Mouse (Mus musculus): Measurements from ENCODE around the gene Cldn10. TPM values are rescaled to one million over a fixed set of nuclear protein-coding genes. Genes with fewer than 3 reads are reported as not detected.

Gene Cldn10
- polyA plus RNA-seq, 1 experiment: 232 TPM

DNA sequence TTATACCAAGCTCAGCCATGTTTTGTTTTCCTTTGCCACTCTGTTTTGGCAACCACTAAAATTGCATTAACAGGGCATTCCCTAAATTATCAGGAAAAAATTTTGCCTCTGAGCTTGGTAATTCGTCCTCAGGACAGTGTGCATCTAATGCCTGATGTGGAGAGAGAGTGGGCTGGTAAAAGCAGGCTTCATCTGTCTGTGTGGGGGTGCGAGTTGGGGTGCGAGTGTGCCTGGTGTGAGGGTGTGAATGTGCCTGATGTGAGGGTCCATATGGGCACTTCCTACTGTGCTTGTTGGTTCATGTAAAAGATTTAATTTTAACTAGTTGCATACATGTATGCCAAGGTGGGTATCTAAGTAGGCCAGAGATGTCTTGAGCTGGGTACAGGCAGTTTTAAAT, 115.7 kb downstream of the Cldn10 start:
- DNase-seq: no peak
- Histone ChIP-seq H3K27me3 (replicated peaks; ENCODE audit: control insufficient read depth, insufficient read depth, low read length) (no peaks in the 10 kb centered on the region), H3K36me3 (ENCODE audit: control insufficient read depth, insufficient read depth, low read length) (no peaks in the 10 kb centered on the region), H3K27ac (ENCODE audit: insufficient read depth, low read depth, low read length) (no peak overlapping the region), H3K4me1 (ENCODE audit: control insufficient read depth, insufficient read depth, low read length) (peaks cover 9% of the 10 kb centered on the region; the same call in 1 of the 2 replicates), H3K4me3 (ENCODE audit: insufficient read depth, low read depth, low read length) (no peak overlapping the region)
- 89% methylated on average over 3 of the region's 3 CpGs for WGBS
- TF ChIP-seq CTCF (conservative IDR thresholded peaks at IDR 0.05; ENCODE audit: insufficient read depth, insufficient read length, low read depth, low read length) (no peak), POLR2A (IDR thresholded peaks at IDR 0.05; ENCODE audit: low read depth, low read length) (no peak)

DNA sequence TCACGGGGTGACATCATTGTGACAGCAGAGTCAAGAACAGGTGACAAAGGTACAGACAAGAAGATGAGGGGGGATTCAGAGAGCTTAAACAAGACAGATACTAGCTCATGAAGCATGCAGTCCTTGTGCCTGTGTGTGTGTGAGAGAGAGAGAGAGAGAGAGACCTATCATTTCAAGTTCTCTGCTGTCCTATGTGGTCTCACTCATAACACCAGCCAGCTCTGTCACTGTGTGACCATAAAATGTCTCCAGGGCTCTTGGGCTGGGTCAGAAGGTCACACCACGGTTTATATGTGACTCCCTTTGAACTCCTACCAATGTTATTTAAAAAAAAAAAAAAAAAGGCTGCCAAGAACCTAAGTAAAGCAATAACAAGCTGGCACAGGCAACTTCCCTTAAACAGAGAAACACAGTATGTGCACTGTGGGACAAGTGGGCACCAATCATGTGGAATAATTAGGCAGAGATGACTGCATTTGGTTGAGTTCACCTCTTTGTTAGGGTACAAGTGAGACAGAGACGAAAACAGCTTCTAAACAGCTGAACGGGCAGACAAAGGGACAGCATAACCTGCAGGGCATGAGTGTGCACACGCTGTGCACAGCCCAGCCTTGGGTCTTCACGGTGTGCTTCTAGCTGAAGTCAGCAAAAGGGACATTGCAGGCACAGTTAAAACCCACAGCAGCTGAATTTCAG, 116.3 kb downstream of the Cldn10 start:
- 41% methylated on average over 6 of the region's 6 CpGs for WGBS
- DNase-seq: peak; percentile 12
- Histone ChIP-seq H3K4me1 (ENCODE audit: control insufficient read depth, insufficient read depth, low read length) (peaks cover 9% of the 10 kb centered on the region; the same call in 1 of the 2 replicates), H3K36me3 (ENCODE audit: control insufficient read depth, insufficient read depth, low read length) (no peaks in the 10 kb centered on the region), H3K27me3 (replicated peaks; ENCODE audit: control insufficient read depth, insufficient read depth, low read length) (no peaks in the 10 kb centered on the region), H3K27ac (ENCODE audit: insufficient read depth, low read depth, low read length) (no peak overlapping the region), H3K4me3 (ENCODE audit: insufficient read depth, low read depth, low read length) (no peak overlapping the region)
- TF ChIP-seq CTCF (conservative IDR thresholded peaks at IDR 0.05; ENCODE audit: insufficient read depth, insufficient read length, low read depth, low read length) (no peak), POLR2A (IDR thresholded peaks at IDR 0.05; ENCODE audit: low read depth, low read length) (no peak)

DNA sequence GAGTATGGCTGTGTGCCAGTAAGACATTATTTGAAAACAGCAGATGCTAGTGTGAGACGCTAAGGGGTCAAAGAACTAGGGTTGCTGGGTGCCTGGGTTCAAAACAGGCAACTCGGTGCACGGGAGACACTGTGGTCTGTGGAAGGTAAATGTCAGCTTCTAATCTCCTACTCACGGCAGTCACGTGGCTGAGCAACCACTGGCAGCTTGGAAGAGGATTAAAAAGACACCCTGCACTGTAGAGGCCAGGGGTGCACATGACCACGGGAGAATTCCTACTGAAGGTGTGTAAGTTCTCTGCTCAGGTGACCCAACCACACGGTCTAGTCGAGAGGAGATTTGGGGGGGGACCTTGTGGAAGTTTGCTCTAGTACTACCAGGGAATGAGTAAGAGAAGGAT, 119.9 kb downstream of the Cldn10 start:
- peak; percentile 40 for DNase-seq
- no peak overlapping the region for H3K4me3 ChIP-seq (ENCODE audit: insufficient read depth, low read depth, low read length)
- H3K27me3 ChIP-seq (replicated peaks; ENCODE audit: control insufficient read depth, insufficient read depth, low read length): no peaks in the 10 kb centered on the region
- 30% methylated on average over 8 of the region's 8 CpGs for WGBS
- H3K36me3 ChIP-seq (ENCODE audit: control insufficient read depth, insufficient read depth, low read length): no peaks in the 10 kb centered on the region
- TF ChIP-seq CTCF (conservative IDR thresholded peaks at IDR 0.05; ENCODE audit: insufficient read depth, insufficient read length, low read depth, low read length) (no peak), POLR2A (IDR thresholded peaks at IDR 0.05; ENCODE audit: low read depth, low read length) (no peak)
- peaks cover 13% of the 10 kb centered on the region; the same call in 1 of the 2 replicates for H3K4me1 ChIP-seq (ENCODE audit: control insufficient read depth, insufficient read depth, low read length)
- H3K27ac ChIP-seq (ENCODE audit: insufficient read depth, low read depth, low read length): no peak overlapping the region

DNA sequence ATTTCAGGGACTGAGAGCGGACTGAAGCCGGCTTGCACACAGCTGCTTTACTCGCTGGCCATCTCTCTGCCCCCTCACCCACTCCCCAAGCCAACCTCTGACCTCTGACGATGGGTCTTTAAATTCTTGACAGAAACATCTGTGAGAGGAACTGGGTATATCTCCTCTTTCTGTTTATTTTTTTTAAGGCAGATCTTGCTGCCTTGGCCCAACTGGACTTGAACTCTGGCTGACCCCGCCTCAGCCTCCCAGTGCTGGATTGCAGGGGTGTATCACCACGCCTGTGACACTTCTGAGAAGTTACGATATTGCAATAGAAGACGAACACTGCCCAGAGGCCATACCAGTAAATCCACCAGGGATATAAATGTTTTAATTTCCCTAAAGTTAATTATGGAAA, 122.2 kb downstream of the Cldn10 start:
- WGBS: 49% methylated on average over 8 of the region's 8 CpGs
- Histone ChIP-seq H3K4me1 (ENCODE audit: control insufficient read depth, insufficient read depth, low read length) (0 out of 2 replicates have a peak, but pooled peaks cover 10% of the 10 kb centered on the region), H3K27ac (ENCODE audit: insufficient read depth, low read depth, low read length) (no peak overlapping the region), H3K27me3 (replicated peaks; ENCODE audit: control insufficient read depth, insufficient read depth, low read length) (no peaks in the 10 kb centered on the region), H3K4me3 (ENCODE audit: insufficient read depth, low read depth, low read length) (no peak overlapping the region), H3K36me3 (ENCODE audit: control insufficient read depth, insufficient read depth, low read length) (no peaks in the 10 kb centered on the region)
- TF ChIP-seq CTCF (conservative IDR thresholded peaks at IDR 0.05; ENCODE audit: insufficient read depth, insufficient read length, low read depth, low read length) (no peak), POLR2A (IDR thresholded peaks at IDR 0.05; ENCODE audit: low read depth, low read length) (no peak)
- DNase-seq: peak; percentile 55

DNA sequence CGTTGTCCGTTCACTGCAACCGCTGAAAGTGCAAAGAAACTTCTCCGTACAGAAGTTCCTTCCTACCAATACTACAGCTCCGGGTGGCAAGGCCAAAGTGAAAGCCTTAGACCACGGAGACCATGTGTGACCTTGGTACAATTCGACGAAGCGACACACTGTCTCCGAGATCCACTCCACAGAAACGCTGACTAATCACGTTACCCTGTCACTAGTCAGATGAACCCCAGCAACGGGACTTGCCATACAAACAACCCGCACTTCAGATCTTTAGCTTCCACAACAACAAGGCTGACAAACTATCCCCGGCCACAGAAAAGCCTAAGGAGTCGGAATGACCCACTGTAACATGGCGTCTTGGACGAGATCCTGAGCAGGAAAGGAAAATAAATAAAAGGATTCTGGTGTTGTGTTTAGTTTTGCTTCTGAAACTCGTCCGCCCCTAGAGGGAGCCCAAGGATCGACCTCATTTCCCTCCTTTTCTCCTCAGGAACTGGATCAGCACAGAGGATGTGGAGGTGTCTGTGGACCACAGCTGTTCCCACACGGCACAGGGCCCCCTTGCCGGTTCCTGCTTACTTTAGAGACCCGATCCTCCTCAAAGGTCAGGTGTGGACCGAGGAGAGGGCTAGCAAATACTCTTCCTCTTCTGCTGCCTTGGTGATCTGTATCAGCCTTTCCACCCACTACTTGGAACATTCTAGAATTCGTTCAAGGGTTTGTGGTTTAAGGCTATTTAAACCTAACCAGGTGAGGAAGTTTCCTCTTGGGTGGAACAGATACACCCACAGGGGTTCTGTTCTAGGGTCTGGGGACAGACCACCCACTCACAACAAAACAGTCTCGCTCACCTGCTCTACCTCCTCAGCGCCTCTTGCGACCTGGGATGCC, 122.9 kb downstream of the Cldn10 start:
- whole genome bisulfite sequencing: 26% methylated on average over 29 of the region's 29 CpGs
- H3K4me3 ChIP-seq (ENCODE audit: insufficient read depth, low read depth, low read length): peak overlapping the region; percentile 49
- no peaks in the 10 kb centered on the region for H3K36me3 ChIP-seq (ENCODE audit: control insufficient read depth, insufficient read depth, low read length)
- peak; percentile 79 for TF ChIP-seq CTCF (conservative IDR thresholded peaks at IDR 0.05; ENCODE audit: insufficient read depth, insufficient read length, low read depth, low read length)
- TF ChIP-seq POLR2A (IDR thresholded peaks at IDR 0.05; ENCODE audit: low read depth, low read length): no peak
- peak; percentile 86 for DNase-seq
- no peaks in the 10 kb centered on the region for H3K27me3 ChIP-seq (replicated peaks; ENCODE audit: control insufficient read depth, insufficient read depth, low read length)
- peak overlapping the region; percentile 55 for H3K27ac ChIP-seq (ENCODE audit: insufficient read depth, low read depth, low read length)
- H3K4me1 ChIP-seq (ENCODE audit: control insufficient read depth, insufficient read depth, low read length): 0 out of 2 replicates have a peak, but pooled peaks cover 10% of the 10 kb centered on the region

DNA sequence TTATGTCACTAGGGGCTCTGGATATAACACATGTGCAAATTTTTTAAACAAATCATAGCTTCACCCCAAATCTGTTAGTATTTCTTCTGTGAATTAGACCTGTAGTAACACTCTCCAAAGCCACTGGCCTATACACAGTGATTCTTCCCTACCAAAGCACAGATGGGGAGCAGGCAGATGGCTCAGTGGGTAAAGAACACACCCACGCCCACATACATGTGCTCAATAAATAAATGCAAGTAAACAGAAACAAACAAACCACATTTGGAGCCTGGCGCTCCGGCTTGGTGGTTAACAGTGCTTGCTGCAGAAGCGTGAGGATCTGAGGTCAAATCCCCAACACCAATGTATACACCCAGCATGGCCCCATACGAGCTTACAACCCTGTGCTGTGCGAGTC, 123.8 kb downstream of the Cldn10 start:
- no peak for DNase-seq
- Histone ChIP-seq H3K4me3 (ENCODE audit: insufficient read depth, low read depth, low read length) (no peak overlapping the region), H3K4me1 (ENCODE audit: control insufficient read depth, insufficient read depth, low read length) (0 out of 2 replicates have a peak, but pooled peaks cover 10% of the 10 kb centered on the region), H3K27ac (ENCODE audit: insufficient read depth, low read depth, low read length) (no peak overlapping the region), H3K27me3 (replicated peaks; ENCODE audit: control insufficient read depth, insufficient read depth, low read length) (no peaks in the 10 kb centered on the region), H3K36me3 (ENCODE audit: control insufficient read depth, insufficient read depth, low read length) (no peaks in the 10 kb centered on the region)
- TF ChIP-seq CTCF (conservative IDR thresholded peaks at IDR 0.05; ENCODE audit: insufficient read depth, insufficient read length, low read depth, low read length) (no peak), POLR2A (IDR thresholded peaks at IDR 0.05; ENCODE audit: low read depth, low read length) (no peak)
- 93% methylated on average over 6 of the region's 6 CpGs for WGBS

DNA sequence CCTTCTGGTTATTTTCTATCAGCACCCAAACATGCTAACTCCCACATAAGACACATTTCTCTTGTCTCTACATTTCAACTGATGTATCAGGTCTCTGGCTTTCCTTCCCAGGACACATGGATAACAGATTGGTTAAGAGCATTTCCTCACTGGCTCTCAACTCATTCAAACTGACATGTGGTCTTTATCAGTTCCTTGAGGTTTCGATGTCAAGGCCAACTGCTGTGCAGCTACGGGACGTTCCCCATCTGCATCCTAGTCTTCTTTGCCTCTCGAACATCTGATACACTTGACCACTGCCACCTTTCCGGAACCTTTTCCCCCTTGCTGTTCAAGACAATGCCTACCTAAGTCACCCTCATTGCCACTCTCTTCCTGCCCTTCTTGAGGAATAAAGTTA, 125.9 kb downstream of the Cldn10 start:
- no peak for DNase-seq
- no peak overlapping the region for H3K4me3 ChIP-seq (ENCODE audit: insufficient read depth, low read depth, low read length)
- no peaks in the 10 kb centered on the region for H3K27me3 ChIP-seq (replicated peaks; ENCODE audit: control insufficient read depth, insufficient read depth, low read length)
- TF ChIP-seq POLR2A (IDR thresholded peaks at IDR 0.05; ENCODE audit: low read depth, low read length) (no peak), CTCF (conservative IDR thresholded peaks at IDR 0.05; ENCODE audit: insufficient read depth, insufficient read length, low read depth, low read length) (no peak)
- WGBS: 76% methylated on average over 5 of the region's 5 CpGs
- H3K36me3 ChIP-seq (ENCODE audit: control insufficient read depth, insufficient read depth, low read length): no peaks in the 10 kb centered on the region
- 0 out of 2 replicates have a peak, but pooled peaks cover 4% of the 10 kb centered on the region for H3K4me1 ChIP-seq (ENCODE audit: control insufficient read depth, insufficient read depth, low read length)
- no peak overlapping the region for H3K27ac ChIP-seq (ENCODE audit: insufficient read depth, low read depth, low read length)
